Mouse (Mus musculus) CH12.LX (cell line): ENCODE data around the gene Ece1. TPM values are rescaled to one million over a fixed set of nuclear protein-coding genes. Genes with fewer than 3 reads are reported as not detected.
A peak's percentile ranks its signal among the peaks of the same experiment; 100 is the strongest.

Experiments used
- DNase-seq: peaks from one replicate; pipeline ENCODE4 v3.0.0-alpha.2; 2013; ENCODE audit errors: extremely low read depth
- H3K27ac ChIP-seq: 2 replicates; pipeline ENCODE4 v1.5.1; 2012; ENCODE audit warnings: low read depth, mild to moderate bottlenecking, control low read depth, moderate library complexity; ENCODE audit not compliant: insufficient read depth
- H3K27me3 ChIP-seq: replicated peaks from 2 replicates; pipeline ENCODE3; 2012; ENCODE audit warnings: inconsistent platforms
- H3K36me3 ChIP-seq, 2 experiments: replicated peaks in 1 of 2; 2 replicates each; pipeline versions ENCODE3 to v1.6.1; 2012; ENCODE audit warnings: inconsistent platforms in 1 of 2, low read length in 1 of 2, mild to moderate bottlenecking in 1 of 2, mixed read lengths in 1 of 2, moderate library complexity in 1 of 2; ENCODE audit not compliant: control insufficient read depth in 1 of 2, insufficient read depth in 1 of 2
- H3K4me1 ChIP-seq, 2 experiments: 2 replicates each; pipeline ENCODE4 v1.6.1; 2012; ENCODE audit warnings: inconsistent platforms in 1 of 2, moderate library complexity in 1 of 2; ENCODE audit not compliant: insufficient read depth in 2 of 2, control insufficient read depth in 1 of 2
- H3K4me2 ChIP-seq: 2 replicates; pipeline ENCODE4 v1.6.1; 2012; ENCODE audit warnings: low read depth, mild to moderate bottlenecking, control low read depth; ENCODE audit not compliant: poor library complexity, insufficient read depth, severe bottlenecking
- H3K4me3 ChIP-seq, 3 experiments: fragments of 150-350 bp in 1 of 3; sonication (generic) in 1 of 3; replicated peaks in 1 of 3; 2 replicates each; pipeline versions ENCODE3 to v1.5.1; 2011 to 2012; ENCODE audit warnings: low read depth in 2 of 3, low read length in 2 of 3, mild to moderate bottlenecking in 2 of 3, moderate library complexity in 2 of 3, control low read depth in 1 of 3, improper control_type of control experiment in 1 of 3, inconsistent platforms in 1 of 3, mixed read lengths in 1 of 3; ENCODE audit not compliant: poor library complexity in 1 of 3
- H3K79me2 ChIP-seq: replicated peaks from 2 replicates; pipeline ENCODE4 v1.6.1; 2012; ENCODE audit warnings: mild to moderate bottlenecking, moderate library complexity; ENCODE audit not compliant: control insufficient read depth, poor library complexity, insufficient read depth, severe bottlenecking; ENCODE audit errors: extremely low read depth
- H3K9ac ChIP-seq: 2 replicates; pipeline ENCODE4 v1.6.1; 2012; ENCODE audit warnings: low read depth, mild to moderate bottlenecking, control low read depth, moderate library complexity; ENCODE audit not compliant: insufficient read depth
- H3K9me3 ChIP-seq: replicated peaks from 2 replicates; pipeline ENCODE3; 2012; ENCODE audit warnings: low read length, inconsistent platforms, mixed read lengths
- E2F4 ChIP-seq: IDR thresholded peaks from 2 replicates; pipeline ENCODE4 v1.6.1; 2011; ENCODE audit warnings: low read depth, low read length, improper control_type of control experiment; ENCODE audit not compliant: insufficient replicate concordance
- ELF1 ChIP-seq: IDR thresholded peaks from 2 replicates; pipeline ENCODE4 v1.6.1; 2014; ENCODE audit warnings: low read depth, mild to moderate bottlenecking, inconsistent platforms, low read length, improper control_type of control experiment
- EP300 ChIP-seq: IDR thresholded peaks from 2 replicates; pipeline ENCODE4 v1.6.1; 2011; ENCODE audit warnings: low read length, improper control_type of control experiment
- ETS1 ChIP-seq: conservative IDR thresholded peaks from 2 replicates; pipeline ENCODE4 v1.6.1; 2012; ENCODE audit warnings: low read depth, mild to moderate bottlenecking, inconsistent platforms, low read length, improper control_type of control experiment, moderate library complexity
- HCFC1 ChIP-seq: IDR thresholded peaks from 2 replicates; pipeline ENCODE4 v1.6.1; 2012; ENCODE audit warnings: low read depth, mild to moderate bottlenecking, inconsistent platforms, low read length, improper control_type of control experiment
- IRF4 ChIP-seq: IDR thresholded peaks from 2 replicates; pipeline ENCODE4 v1.6.1; 2014; ENCODE audit warnings: low read depth, mild to moderate bottlenecking, inconsistent platforms, low read length, improper control_type of control experiment
- JUN ChIP-seq: IDR thresholded peaks from 2 replicates; pipeline ENCODE4 v1.6.1; 2011; ENCODE audit warnings: low read depth, mild to moderate bottlenecking, low read length, improper control_type of control experiment, moderate library complexity; ENCODE audit not compliant: insufficient read depth
- MAX ChIP-seq: IDR thresholded peaks from 2 replicates; pipeline ENCODE4 v1.6.1; 2011; ENCODE audit warnings: low read length, improper control_type of control experiment
- MXI1 ChIP-seq: IDR thresholded peaks from 2 replicates; pipeline ENCODE4 v1.6.1; 2011; ENCODE audit warnings: mild to moderate bottlenecking, low read depth, low read length, improper control_type of control experiment
- NRF1 ChIP-seq: IDR thresholded peaks from 2 replicates; pipeline ENCODE4 v1.6.1; 2014; ENCODE audit warnings: low read depth, mild to moderate bottlenecking, inconsistent platforms, low read length, improper control_type of control experiment, moderate library complexity
- POLR2A ChIP-seq: IDR thresholded peaks from 2 replicates; pipeline ENCODE4 v1.6.1; 2011; ENCODE audit warnings: low read depth, mild to moderate bottlenecking, improper control_type of control experiment, low read length
- RAD21 ChIP-seq: IDR thresholded peaks from 2 replicates; pipeline ENCODE4 v1.6.1; 2011; ENCODE audit warnings: low read depth, mild to moderate bottlenecking, low read length, improper control_type of control experiment, moderate library complexity
- SIN3A ChIP-seq: IDR thresholded peaks from 2 replicates; pipeline ENCODE4 v1.6.1; 2012; ENCODE audit warnings: low read length, improper control_type of control experiment, inconsistent platforms
- TBP ChIP-seq: conservative IDR thresholded peaks from 2 replicates; pipeline ENCODE4 v1.6.1; 2011; ENCODE audit warnings: low read depth, low read length, improper control_type of control experiment
- TCF12 ChIP-seq: IDR thresholded peaks from 2 replicates; pipeline ENCODE4 v1.6.1; 2014; ENCODE audit warnings: low read depth, mild to moderate bottlenecking, inconsistent platforms, low read length, improper control_type of control experiment
- USF2 ChIP-seq: conservative IDR thresholded peaks from 2 replicates; pipeline ENCODE4 v1.6.1; 2011; ENCODE audit warnings: low read depth, low read length, improper control_type of control experiment
- ZKSCAN1 ChIP-seq: IDR thresholded peaks from 2 replicates; pipeline ENCODE4 v1.6.1; 2012; ENCODE audit warnings: low read depth, inconsistent platforms, low read length, improper control_type of control experiment, borderline replicate concordance
- ZMIZ1 ChIP-seq: IDR thresholded peaks from 2 replicates; pipeline ENCODE4 v1.6.1; 2012; ENCODE audit warnings: low read depth, mild to moderate bottlenecking, inconsistent platforms, low read length, improper control_type of control experiment
- dilution Hi-C: fragments of 300-500 bp; cut with MboI; formaldehyde crosslinking; loops from 2 replicates; pipeline ENCODE4 v1.14.3; 2020; ENCODE audit warnings: low sequenced_read_pairs; ENCODE audit not compliant: extremely low pct_unique_long_range_greater_than_20kb, extremely low pct_ligation_motif_present
- in situ Hi-C: fragments of 300-500 bp; cut with MboI; formaldehyde crosslinking; loops from 3 replicates; pipeline ENCODE4 v1.14.3; 2019; ENCODE audit warnings: low sequenced_read_pairs, low pct_ligation_motif_present, low pct_unique_long_range_greater_than_20kb, mixed read lengths
- polyA plus RNA-seq: library from polyadenylated mRNA; unstranded; fragments of >175 nt; gene quantifications from 2 replicates; pipeline ENCODE4 v1.2.1, GENCODE M21; 2012; ENCODE audit warnings: low read depth; ENCODE audit not compliant: insufficient read length
- total RNA-seq, 2 experiments: library from RNA; depleted of rRNA; stranded (reverse); fragments of 300-350 nt in 1 of 2; fragments of >200 nt in 1 of 2; gene quantifications; 2 replicates each; pipeline ENCODE4 v1.2.3; 2012 to 2014

Ece1 gene
- total and polyA plus RNA-seq, 3 experiments: 0.12 to 10.0 (median 0.16) TPM

DNA sequence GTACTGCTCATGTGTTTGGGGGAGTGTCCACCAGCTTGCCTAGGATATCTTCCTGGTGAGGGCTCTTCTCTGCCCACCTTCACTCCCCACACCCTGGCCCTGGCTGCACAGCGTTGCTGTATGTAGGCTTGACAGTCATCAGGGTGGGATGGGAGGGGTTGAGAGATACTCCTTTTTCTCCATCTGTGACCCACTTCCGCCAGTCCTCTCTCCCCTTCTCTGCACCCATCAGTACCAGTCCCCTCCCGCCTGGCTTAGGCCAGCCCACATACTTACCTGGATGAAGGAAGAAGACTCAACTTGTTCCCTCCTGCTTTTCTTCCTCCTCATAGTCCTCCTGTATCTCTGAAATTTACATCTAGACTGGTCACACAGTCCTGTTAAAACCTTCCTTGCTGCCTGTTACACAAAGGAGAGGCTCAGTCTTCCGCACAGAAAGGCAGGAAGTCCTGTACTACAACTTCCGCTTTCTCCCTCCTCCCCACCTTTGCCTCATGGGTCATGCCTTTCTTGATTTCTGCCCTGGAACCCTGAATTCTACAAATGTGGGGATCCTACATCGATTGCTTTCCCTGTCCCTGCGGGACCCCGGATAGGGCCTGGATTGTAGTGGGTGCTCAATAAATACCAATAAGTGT is 21.6 kb downstream of the Ece1 start:
- peak overlapping the region; percentile 42 to 55 (median 45) for H3K4me3 ChIP-seq
- in situ Hi-C loops (no loop called here), dilution Hi-C loops (no loop called here)
- DNase-seq: peak; percentile 25
- H3K4me1 ChIP-seq: peaks cover 0 to 17% of the 10 kb centered on the region in 2 experiments; a peak in 2 of 4 replicates
- TF ChIP-seq IRF4: no peak
- TF ChIP-seq HCFC1: peak; percentile 31; the same call in 1 of the 2 replicates
- no peak for TF ChIP-seq TBP
- no peak for TF ChIP-seq ZKSCAN1
- 0 out of 2 replicates have a peak, but pooled peaks have one; percentile 40 for TF ChIP-seq POLR2A
- TF ChIP-seq USF2: no peak
- no peak for TF ChIP-seq EP300
- TF ChIP-seq MXI1: no peak
- no peak for TF ChIP-seq ETS1
- 0 out of 2 replicates have a peak, but pooled peaks have one; percentile 17 for TF ChIP-seq SIN3A
- TF ChIP-seq E2F4: no peak
- no peak for TF ChIP-seq RAD21
- TF ChIP-seq ELF1: peak; percentile 80
- H3K36me3 ChIP-seq: peaks cover 7 to 10% of the 10 kb centered on the region in 2 experiments
- H3K27ac ChIP-seq: no peak overlapping the region
- H3K4me2 ChIP-seq: peak overlapping the region; percentile 6
- H3K9ac ChIP-seq: peak overlapping the region; percentile 25; the same call in 1 of the 2 replicates
- peaks cover 24% of the 10 kb centered on the region for H3K27me3 ChIP-seq
- no peaks in the 10 kb centered on the region for H3K79me2 ChIP-seq
- no peaks in the 10 kb centered on the region for H3K9me3 ChIP-seq

DNA sequence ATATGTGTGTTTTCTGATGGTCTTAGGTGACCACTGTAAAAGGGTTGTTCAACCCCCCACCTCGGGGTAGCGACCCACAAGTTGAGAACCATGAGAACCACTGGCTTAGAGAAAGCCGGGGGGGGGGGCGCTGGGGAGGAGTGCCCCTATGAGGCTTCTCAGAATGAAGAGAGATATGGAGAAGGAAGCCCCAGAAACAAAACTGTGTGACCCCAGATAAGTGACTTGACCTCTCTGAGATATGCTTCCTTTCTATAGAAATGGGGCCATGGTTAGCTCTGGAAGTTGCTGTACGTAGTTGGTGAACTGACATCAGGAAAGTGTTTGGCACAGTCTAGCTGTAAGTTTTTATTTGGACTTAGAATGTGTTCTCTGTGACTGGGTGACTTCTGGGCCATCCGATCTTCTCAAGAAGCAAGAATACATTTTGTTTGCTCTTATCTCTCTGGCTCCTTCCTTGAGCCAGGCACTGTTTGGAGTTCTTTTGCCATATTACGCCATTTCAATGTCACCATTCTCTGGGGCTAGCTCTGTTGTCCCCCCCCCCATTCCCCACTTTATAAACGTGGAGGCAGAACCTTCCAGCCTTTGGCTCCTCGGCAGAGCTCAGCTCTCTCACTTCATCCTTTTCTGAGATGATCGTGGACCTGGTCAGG is 25.4 kb downstream of the Ece1 start:
- no peak for TF ChIP-seq NRF1
- TF ChIP-seq MAX: no peak
- TF ChIP-seq ZMIZ1: no peak
- TF ChIP-seq TCF12: no peak
- no peak for TF ChIP-seq JUN
- in situ Hi-C loops (no loop called here), dilution Hi-C loops (no loop called here)
- Histone ChIP-seq H3K4me2 (no peak overlapping the region), H3K9me3 (no peaks in the 10 kb centered on the region), H3K36me3 (no peaks in the 10 kb centered on the region), H3K9ac (no peak overlapping the region), H3K4me1 (peaks cover 2 to 14% of the 10 kb centered on the region in 2 experiments), H3K27me3 (peaks cover 54% of the 10 kb centered on the region), H3K27ac (no peak overlapping the region), H3K4me3 (no peak overlapping the region), H3K79me2 (no peaks in the 10 kb centered on the region)
- DNase-seq: no peak
